Mouse (Mus musculus): ENCODE measurements around the gene Clba1.

The Clba1 gene

DNA sequence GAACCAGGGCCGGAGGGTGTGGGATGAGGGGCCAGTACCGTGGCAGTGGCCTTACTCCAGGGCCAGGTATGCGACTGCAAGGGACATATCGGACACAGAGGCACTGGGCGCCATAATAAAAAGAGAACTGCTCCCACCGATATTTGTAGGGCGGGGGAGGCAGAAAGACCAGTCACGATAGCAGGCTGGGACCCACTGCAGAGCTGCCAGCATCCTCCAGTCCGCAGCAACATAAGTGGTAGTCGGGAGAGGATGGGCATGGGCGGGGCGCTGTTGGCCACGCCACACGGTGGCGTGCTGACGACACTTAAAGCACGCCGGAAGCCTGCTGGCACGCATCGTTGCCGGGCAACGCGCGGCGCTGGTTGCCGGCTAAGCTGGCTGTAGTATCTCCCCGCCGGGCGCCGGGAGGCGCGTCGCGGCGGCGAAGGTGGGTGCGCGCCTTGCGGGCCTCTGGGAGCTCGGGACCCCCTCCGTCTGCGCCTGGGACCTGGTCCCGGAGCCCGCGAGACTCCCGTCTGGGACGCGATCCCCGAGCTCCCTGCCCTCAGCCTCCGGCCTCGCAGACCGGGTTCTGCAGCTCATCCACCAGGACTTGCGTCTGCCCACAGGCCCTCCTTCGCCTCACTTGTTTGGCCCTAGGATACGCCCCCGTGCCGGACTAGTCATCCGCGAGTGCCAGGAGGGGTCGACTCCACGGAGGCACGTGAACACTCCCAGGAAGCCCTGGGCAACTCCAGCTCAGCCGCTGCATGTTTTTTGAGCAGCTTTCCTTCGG, at the start of gene Clba1:
Clba1 (plus strand) TSS at position 351 of the 778 bp plus-strand sequence.
- peak; percentile 90 for DNase-seq (ENCODE audit: low read depth, low spot score)

GRCm38 (mm10) chr12:112759471-112759870, 49.3 kb upstream of the Clba1 start:
- DNase-seq (ENCODE audit: low read depth, low spot score): no peak

GRCm38 (mm10) chr12:112760154-112760926, 48.4 kb upstream of the Clba1 start, which contains the start of gene Pld4:
Gene Pld4 (plus strand): TSS chr12:112760655.
- DNase-seq (ENCODE audit: low read depth, low spot score): no peak

- DNase-seq (ENCODE audit: low read depth, low spot score): no peak
Measured at GRCm38 (mm10) chr12:112761411-112761810, 47.3 kb upstream of the Clba1 start.

DNA sequence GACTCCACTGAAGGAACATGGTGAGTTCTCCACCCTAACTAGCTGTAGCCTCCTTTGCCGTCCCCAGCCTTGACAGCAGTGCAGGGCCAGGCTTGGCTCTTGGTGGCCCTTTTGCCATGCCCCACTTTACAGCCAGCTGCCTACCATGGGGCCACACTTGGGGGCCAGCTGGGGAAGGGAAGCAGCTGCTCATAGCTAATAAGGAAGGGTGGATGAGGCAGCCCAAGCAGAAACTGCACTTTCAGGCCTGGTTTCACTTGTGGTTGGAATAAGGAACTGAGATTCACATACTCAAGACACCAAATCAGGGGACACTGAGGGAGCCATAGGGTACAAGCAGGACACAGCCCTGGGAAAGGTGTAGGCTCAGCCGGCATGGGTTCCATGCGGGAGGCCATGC, 46.7 kb upstream of the Clba1 start:
- no peak for DNase-seq (ENCODE audit: low read depth, low spot score)

DNA sequence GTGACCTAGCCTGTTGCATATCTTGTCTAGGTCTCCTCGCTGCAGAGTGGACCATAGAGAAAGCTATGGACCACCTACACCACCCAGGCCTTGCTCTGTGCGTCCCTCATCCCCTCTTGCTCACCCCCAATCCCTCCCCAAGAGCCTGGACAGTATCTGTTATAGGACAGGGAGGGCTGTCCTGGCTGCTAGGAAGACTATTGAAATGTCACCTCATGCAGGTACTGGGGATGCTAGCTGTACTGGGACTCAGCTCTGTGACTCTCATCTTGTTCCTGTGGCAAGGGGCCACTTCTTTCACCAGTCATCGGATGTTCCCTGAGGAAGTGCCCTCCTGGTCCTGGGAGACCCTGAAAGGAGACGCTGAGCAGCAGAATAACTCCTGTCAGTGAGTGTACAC, 45.6 kb upstream of the Clba1 start:
- DNase-seq (ENCODE audit: low read depth, low spot score): no peak

DNA sequence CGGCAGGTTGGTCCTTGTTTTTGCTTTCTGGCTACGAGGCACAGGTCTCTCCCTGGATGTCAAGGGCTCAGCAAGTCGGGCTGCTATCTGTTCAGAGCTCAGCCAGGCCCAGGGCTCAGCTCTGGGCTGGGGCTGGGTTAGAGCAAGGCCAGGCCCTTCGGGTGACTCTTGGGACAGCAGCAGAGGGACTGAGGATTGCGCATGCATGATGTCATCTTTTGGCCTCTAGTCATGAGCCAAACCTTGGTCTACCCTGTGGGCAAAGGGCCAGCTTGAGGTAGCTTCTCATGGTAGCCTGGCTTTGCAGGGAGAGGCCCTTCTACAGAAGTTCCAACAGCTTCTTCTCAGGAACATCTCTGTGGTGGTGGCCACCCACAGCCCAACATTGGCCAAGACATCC, 44.6 kb upstream of the Clba1 start:
- DNase-seq (ENCODE audit: low read depth, low spot score): no peak

DNA sequence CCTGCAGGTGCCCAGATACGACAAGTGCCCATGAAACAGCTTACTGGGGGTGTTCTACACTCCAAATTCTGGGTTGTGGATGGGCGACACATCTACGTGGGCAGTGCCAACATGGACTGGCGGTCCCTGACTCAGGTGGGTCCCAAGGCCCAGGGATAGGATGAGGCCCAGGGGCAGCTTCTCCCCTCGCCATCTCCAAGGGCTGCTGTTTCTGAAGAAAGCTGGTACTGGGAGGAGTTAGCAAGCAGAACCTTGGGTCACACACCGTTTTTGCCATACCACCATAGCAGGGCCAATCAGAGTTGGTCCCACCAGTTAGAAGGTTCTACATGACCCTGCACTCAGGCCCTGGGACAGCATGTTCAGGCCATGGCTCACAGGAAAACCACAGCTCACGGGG, 43.7 kb upstream of the Clba1 start:
- DNase-seq (ENCODE audit: low read depth, low spot score): no peak

- DNase-seq (ENCODE audit: low read depth, low spot score): no peak
Measured at GRCm38 (mm10) chr12:112766586-112766985, 42.2 kb upstream of the Clba1 start.

- DNase-seq (ENCODE audit: low read depth, low spot score): no peak
Measured at GRCm38 (mm10) chr12:112767036-112767890, 41.5 kb upstream of the Clba1 start.

DNA sequence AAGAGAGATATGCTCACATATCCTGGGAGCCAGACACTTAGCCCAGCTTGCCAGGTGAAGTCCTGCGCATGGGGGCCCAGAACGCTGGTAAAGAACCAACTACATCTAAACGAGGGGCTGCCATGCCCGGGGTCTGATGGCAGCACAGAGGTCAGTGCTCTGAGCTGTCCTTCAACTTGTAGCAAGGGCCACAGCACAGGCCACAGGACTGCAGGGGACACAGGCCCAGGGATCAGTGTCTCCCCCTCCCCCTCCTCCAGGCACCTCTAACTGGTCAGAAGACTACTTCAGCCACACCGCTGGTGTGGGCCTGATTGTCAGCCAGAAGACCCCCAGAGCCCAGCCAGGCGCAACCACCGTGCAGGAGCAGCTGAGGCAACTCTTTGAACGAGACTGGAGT, 40.6 kb upstream of the Clba1 start:
- DNase-seq (ENCODE audit: low read depth, low spot score): no peak

- peak; percentile 62 for DNase-seq (ENCODE audit: low read depth, low spot score)
Measured at GRCm38 (mm10) chr12:112769031-112769430, 39.7 kb upstream of the Clba1 start.

DNA sequence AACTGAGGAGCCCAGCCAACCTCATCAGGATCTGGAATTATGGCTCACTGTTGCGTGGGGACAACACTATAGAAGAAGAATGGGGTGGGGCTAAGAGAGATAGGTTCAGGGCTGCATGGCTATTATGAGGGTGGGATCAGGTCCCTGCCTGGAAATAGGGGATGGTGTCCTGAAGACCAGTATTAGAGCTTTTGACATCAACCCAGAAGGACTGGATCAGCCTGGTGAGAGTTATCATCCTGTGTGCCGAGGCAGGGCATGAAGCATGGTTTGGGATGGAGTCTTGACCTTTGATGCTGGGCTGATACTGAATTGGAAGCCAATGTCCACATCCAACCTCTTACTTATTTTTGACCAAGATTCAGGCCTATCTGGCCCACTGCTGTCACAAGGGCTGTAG, 39.0 kb upstream of the Clba1 start:
- no peak for DNase-seq (ENCODE audit: low read depth, low spot score)

GRCm38 (mm10) chr12:112770396-112770795, 38.3 kb upstream of the Clba1 start:
- no peak for DNase-seq (ENCODE audit: low read depth, low spot score)

DNA sequence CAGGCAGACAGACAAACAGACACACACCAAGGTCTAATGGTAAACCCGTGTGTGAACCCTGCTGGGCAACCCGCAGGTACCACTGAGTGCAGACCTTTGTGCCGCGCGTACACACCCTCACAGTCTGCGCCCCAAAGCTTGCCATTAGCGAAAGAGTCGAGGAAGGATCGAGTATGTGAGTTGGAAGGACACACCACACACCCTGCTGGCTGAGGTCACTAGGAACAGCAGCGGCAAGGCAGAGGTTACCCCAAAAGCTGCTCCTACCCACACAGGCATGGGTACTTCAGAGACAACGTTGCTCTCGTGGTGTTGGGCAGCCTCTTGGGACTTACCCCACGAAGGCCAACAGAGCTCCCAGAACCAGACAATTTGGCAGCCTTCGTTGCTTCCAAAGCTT, 36.4 kb upstream of the Clba1 start:
- DNase-seq (ENCODE audit: low read depth, low spot score): no peak

- no peak for DNase-seq (ENCODE audit: low read depth, low spot score)
Measured at GRCm38 (mm10) chr12:112773366-112773765, 35.4 kb upstream of the Clba1 start.

- no peak for DNase-seq (ENCODE audit: low read depth, low spot score)
Measured at GRCm38 (mm10) chr12:112774026-112774425, 34.7 kb upstream of the Clba1 start.

- no peak for DNase-seq (ENCODE audit: low read depth, low spot score)
Measured at GRCm38 (mm10) chr12:112774481-112774880, 34.3 kb upstream of the Clba1 start.

GRCm38 (mm10) chr12:112791026-112791425, 17.7 kb upstream of the Clba1 start:
- DNase-seq (ENCODE audit: low read depth, low spot score): no peak

DNA sequence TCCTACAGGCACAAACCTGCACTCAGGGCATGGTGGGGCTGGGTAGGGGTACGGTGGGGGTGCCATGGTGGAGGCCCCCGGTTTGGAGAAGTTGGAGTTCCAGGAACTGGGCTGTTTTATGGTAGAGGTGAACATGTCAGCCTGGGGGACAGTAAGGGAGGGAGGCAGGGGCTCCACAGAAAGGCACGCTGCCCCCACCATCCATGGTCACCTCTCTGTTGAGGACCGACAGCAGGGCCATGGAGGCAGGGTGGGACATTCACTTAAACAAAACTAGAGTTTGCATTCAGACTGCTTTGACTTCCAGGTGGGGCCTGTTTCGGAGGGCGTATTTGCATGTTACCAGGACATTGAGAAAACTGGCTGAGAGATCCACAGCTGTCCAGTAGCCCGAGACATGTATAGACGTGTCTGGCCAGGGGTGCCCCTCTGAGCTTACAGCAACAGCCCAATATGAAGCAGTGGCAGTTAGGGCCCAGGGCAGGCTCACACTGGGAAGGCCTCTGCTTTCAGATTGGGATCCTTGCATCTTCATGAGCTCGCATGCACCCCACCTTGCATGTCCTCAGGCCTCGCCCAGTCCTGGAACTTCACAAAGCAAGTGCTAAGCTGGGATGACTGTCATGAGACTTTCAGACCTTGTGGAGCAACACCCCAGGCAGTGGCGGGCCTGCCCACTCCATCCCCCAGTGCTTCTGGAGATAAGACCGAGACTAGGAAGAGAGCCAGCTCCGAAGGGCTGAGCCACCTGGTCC, 15.0 kb upstream of the Clba1 start:
- DNase-seq (ENCODE audit: low read depth, low spot score): peak; percentile 83

DNA sequence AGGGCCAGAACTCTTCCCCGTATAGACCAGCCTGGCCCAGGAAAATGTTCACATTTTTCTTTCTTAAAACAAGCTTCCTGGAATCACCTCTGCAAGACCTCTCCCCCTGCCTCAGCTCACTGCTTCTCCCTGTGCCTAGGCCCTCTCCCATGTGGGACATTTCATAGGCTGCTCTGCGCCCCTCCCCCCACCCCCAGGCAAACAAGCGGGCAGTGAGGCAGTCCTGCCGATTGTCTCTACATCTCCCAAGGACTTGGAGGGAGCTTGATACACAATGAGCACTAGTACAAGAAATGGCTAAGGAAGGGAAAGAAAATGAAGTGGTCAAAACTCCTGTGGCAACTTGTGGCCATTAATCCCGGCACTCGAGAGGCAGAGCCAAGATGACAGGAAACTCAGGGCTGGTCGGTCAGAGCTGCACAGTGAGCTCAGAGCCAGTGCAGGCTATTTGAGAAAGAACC, 14.4 kb upstream of the Clba1 start:
- no peak for DNase-seq (ENCODE audit: low read depth, low spot score)
